Mouse (Mus musculus): Measurements from ENCODE around the gene Dgki.
"Not testable (repeated sequence)": the region's sequence is repeated elsewhere in the genome, so short reads cannot be mapped to it uniquely, and the experiment has no call there.

Dgki gene

DNA sequence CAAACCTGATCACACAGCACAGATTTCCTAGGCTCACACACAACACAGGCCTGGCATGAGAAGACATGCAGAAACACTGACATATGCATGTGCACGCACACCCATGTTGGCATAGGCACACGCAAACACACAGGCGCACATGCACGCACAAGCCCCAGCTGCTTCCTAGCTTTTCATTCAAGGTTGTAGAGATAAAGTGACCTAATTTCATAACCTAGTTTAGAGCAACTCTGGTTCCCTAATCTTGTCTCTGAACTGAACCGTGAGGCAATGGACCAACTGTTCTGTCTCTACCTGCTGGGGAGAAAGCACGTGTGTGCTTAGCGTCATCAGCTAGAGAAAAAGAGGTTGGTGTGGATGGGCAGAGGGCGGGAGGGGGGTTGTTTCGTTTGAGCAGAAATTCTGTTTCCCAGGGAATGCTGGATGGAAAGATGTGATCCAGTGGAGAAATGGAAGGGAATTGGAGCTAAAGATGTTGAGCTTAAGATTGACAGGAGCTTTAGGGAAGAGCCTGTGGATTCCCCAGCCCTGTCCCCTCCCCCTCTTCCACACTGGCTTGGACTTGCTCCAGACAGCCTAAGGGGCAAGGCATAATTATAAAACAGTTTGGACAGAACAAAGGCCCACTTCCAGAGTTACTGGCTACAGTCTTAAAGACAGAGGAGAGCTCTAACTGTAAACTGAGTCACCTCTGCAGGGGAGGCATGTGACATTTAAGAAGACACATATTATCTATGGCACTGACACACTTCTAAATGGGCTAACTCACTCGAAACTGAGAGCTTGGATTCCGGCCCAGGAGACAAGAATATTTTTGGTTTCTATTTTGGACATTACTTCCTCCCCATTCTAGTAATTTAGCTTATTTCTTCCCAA, 156.8 kb downstream of the Dgki start:
- DNase-seq = peak; percentile 1

GRCm38 (mm10) chr6:37138816-37139215, 161.2 kb downstream of the Dgki start:
- DNase-seq = no peak

DNA sequence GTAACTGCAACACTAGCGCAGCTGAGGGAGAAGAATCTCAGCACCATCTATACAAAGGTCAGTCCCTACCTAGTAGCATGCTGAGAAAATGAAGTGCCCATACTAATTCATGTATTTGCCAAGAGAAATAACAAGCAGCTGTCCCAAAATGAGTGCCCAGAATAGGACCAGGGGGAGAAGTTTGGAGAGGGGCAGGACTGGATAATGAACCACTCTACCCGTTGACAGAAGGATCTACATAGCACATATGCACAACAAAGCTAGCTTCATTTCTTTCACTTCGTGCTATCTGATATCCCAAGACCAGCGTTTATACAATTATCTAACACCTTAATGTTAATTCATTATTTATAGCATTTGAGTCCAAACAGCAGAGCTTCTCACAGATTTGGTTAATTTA, 168.7 kb downstream of the Dgki start:
- DNase-seq = no peak

DNA sequence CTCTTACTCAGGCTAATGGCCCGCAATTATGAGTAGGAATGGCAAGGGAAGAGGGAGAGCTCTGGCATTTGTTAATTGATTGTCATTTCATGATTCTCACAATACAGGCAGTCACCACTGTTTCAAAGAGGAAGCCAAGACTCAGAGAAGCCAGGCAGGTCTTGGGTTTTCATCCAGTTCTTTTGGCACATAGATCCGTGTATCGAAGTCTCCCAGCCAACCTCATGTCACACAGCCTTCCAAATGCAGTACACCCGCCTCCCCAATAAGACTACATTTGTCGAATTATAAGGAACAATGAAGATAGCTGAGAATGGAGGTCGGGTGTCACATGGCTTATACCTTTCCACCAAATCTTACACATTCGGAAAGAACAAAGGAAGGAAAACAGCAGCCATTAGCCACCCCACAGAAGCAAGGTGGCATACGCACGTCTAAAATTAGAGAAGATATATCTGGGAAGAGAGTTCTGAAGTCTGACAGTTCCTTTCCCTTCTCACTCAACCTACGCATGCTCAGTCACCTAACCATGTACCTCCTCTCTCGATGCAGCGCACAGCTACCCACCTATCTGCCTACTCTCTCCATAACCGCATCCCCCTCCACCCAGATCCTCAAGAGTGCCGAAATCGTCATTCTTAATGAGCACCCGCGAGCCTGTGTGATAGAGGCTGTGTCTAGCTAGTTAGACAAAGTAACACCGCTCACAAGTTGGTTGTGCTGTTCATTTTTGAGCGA, 179.4 kb downstream of the Dgki start:
- DNase-seq = no peak

DNA sequence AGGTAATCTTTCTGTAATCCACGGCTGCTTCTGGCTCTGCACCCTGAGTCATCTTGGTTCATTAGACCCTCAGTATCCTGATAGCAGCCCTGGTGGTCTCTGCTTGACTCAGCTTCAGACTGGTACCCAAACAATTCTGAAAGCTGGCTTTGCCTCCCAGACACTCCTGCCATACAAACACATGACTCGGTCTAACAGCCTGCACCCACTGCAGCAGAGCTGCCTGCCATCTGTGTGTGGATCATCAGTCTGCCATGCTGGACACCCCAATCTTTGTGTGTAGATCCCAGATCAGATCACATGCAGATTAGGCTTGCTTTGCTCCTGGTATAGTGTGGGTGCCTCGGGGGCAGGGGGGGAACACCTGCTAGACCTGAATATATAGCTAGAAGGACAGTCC, 180.8 kb downstream of the Dgki start:
- DNase-seq = no peak

DNA sequence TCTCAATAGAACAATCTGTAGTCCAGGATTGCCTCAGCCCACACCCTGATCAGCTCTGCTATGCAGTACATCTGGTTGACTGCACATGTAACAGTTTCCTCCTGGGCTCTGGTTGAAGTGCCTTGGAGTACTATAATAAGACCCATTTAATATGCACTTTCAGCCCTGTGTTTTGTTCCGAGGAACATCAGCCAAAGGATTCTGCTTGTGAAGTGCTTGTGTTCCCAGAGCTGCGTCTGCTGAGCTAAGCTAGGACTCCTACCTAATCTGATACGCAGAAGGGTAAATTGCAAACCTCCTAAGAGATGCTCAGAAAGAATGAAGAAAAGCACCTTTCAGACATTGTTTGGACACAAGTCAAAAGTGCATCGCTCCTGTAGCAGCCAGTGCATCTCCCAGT, 186.9 kb downstream of the Dgki start:
- no peak for DNase-seq

DNA sequence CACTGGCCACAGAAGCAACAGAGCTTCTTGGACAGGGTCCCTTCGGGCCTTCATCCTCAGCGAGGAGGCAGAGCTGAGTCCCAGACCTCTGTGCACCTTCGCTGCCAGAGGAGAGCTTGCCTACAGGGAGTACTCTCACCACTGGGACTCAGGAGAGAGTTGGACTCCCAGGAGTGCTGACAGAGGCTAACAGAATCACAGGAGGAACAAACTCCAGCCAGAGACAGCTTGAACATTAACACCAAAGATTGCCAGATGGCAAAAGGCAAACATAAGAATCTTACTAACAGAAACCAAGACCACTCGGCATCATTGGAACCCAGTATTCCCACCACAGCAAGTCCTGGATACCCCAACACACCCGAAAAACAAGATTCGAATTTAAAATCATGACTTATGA, 193.7 kb downstream of the Dgki start:
- DNase-seq = not testable (repeated sequence)

GRCm38 (mm10) chr6:37100413-37100812, 199.6 kb downstream of the Dgki start:
- DNase-seq = no peak

- peak; percentile 91 for DNase-seq
Measured at GRCm38 (mm10) chr6:37097356-37098155, 202.4 kb downstream of the Dgki start.

DNA sequence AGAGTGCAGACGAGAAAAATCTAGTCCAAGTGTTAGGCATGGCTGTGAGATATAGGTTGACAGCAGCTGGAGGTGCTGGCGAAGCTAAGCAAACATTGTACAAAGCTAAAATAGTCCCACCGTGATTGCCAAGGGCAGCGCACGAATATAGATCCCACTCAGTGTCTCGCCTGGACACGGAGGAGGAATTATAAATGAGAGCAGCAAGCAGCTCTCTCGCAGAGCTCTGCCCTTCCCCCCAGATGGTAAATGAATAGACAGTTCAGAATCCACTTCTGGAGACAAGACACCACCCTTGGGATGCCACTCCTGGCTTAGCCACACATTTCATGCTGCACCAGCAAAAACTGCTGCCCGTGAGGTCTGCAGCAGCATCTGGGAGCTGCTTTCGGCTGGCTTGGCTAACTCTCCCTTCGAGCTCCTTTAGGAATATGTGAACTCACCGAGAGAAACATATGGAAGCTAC, 203.1 kb downstream of the Dgki start:
- peak; percentile 1 for DNase-seq

GRCm38 (mm10) chr6:37089148-37090111, 210.6 kb downstream of the Dgki start:
- DNase-seq = no peak

- no peak for DNase-seq
Measured at GRCm38 (mm10) chr6:37082990-37083389, 217.0 kb downstream of the Dgki start.

DNA sequence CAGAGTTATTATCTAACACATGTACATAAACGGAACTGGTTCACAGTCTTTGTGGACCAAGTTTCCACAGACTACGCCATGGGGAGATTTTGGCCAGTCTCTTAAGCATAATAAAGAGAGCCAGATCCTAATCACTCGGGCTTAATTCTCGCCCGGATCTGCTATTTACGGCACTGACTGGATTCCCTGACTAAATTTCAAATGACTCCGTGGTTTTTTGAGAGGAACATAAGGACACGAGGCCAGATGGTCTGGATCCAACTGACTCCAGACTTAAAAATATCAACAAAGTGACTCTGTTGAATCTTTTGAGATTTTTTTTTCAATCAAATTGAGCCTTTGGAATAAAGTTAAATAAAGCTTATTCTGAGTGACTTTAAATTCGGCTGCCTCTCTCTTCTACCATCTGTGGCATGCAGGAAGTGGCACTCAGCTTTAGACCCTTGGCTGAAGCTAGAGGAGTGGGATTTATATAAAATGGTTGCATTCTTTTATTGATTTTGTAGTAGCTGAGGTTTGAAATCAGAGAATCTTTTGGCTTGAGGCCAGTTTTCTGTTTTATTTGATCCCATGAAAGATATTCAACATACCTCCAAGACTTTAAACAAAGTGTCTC, 227.5 kb downstream of the Dgki start:
- DNase-seq = peak; percentile 21

DNA sequence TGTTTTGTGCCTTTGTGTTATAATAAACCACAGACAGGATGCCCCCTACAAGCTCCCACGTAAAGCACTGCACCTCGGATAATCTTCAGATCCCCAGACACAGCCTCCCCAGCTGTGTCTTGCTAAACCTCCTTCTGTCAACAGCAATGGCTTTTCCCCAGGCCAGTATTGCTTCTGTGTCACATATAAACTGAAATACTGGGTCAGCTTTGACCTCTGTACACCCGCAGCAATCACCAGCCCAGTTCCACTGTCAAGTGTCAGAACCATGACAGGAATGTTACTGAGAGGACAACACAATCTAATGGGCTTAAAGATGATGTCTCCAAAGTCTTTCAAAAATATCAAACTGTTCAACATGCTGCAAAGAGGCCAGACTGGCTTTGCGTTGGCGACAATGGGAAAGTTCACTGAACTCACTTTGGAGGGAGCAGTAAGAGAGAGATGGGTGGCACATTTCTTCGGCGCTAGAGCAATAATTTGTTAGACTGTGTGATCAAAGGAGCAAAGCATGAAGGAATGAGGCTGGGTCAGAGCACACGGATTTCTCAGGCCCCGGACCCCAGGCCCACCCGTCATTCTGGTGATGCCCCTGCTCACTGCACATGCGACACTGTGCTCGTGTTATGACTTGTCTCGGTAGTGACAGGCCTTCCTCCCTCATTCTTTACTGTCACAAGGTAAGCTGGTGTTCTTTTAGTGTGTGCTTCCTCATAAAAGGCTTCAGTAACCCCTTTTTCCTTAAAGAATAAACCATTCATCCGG, 230.0 kb downstream of the Dgki start:
- no peak for DNase-seq

GRCm38 (mm10) chr6:37068737-37069136, 231.2 kb downstream of the Dgki start:
- DNase-seq = no peak

DNA sequence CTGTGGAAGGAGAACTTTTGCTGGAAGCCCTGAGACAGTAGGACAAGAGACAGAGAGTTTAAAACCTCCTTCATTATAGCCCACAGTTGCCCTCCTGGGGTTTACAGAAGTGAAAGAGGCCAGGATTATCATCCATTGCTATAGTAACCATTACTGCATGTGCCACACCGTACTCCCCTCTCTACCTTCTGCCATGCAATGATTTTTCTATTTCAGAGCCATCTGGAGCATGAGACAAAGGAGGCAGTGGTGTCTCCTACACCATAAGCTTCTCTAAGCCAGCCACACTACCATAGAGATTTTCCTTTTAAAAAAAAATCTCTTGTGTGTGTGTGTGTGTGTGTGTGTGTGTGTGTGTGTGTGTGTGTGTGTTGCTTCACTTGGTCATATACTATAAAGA, 232.6 kb downstream of the Dgki start:
- DNase-seq = no peak

DNA sequence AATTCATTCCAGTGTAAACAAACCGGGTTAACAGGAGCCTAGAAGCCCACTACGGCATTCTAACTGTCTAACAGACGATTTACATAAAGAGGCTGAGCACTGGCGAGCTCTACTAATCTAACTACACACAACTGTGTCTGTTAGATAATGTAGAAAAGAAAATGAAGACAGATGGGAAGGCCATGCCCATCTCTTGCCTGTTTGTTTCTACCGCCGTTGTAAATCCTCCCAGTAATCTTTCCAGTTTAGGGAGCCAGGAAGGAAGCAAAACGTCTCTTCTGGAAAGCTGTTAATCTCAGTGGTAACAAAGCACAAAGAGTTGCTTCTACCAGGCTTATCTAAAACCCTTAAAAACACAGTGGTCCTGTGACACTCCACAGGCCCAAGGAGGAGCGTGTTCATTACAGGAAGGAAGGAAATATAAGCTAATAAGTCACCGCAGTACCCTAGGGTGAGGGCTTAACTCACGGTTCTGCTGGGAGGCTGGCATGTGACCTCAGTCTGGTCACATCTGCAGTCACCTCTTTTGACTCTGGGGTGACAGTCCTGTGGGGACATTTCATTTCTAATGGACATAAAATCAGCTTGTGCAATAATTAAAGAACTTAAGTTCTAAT, 235.7 kb downstream of the Dgki start:
- no peak for DNase-seq

- no peak for DNase-seq
Measured at GRCm38 (mm10) chr6:37063266-37063665, 236.7 kb downstream of the Dgki start.

DNA sequence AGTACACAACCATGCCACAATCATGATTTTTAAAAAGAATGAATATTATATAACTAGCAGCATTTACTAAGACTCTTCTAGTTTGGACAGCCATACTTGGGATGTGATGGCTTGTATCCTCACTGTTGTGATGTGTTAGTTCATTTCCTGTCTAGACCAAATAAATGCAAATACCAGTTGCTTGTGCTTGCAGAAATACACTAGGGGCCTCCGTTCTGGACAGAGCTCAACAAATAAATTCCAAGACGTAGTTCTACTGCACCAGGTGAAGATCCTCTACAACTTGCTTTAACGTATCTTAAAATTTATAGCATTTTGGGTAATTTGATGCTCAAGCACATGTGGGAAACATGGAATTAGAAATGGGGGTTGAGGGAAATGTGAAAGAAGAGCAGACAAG, 239.9 kb downstream of the Dgki start:
- no peak for DNase-seq

DNA sequence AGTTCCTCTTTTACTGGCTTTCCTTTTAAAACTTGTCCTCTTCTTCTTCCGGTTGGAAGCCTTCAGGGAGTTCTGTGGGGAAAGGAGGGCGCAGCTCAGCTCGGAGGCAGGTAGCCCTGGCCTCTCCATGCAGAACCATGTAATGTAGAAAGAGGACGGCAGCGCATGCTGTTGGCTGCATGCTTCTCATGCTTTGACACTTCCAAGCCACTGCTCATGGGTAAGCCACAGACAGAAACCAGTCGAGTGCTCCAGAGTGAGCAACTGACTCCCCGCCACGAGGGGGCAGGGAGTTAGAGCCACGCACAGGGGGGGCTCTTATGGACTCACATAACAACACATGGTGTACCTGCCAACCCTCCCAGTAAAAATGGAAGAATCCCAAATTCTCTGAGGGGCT, 242.0 kb downstream of the Dgki start:
- no peak for DNase-seq
